Mouse (Mus musculus): ENCODE data around the gene Ssmem1. TPM values are rescaled to one million over a fixed set of nuclear protein-coding genes. Genes with fewer than 3 reads are reported as not detected.

Ssmem1 gene
- total RNA-seq, 2 experiments from 2014 or later, result 0.83 to 1.1 TPM

- DNase-seq (ENCODE audit: low spot score in 2 of 2), result no peak
Observed at GRCm38 (mm10) chr6:30552628-30553027, 43.0 kb downstream of the Ssmem1 start.

GRCm38 (mm10) chr6:30553381-30554010 lies 43.8 kb downstream of the Ssmem1 start:
- DNase-seq (ENCODE audit: low spot score in 2 of 2), result no peak

- no peak for DNase-seq (ENCODE audit: low spot score in 2 of 2)
Observed at GRCm38 (mm10) chr6:30554092-30554491, 44.4 kb downstream of the Ssmem1 start.

DNA sequence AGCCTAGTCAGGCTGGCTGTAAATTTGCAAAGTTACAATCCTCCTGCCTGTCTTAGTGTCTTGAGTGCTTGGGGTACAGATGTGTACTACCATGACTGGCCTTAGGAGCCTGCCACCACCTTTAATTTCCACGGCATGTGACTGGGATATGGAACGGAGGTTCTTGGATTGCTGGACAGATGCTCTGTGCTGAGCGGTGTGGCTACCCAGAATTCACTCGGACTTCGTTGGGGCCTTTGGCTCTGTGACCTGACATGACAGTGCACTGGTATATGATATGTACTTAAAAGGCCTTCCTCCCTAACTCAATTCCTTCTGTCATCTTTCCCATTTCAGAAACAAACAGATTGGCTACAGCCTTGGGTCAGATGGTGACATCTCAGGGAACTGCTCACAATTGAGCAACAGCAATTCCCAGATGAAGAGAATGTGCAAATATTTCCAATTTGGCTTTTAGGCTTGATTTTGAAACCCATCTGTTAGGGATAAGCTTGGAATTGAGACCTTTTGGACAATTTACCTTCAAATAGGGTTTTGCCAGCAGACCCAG lies 45.0 kb downstream of the Ssmem1 start:
- no peak for DNase-seq (ENCODE audit: low spot score in 2 of 2)

GRCm38 (mm10) chr6:30556080-30556479 lies 46.4 kb downstream of the Ssmem1 start:
- DNase-seq (ENCODE audit: low spot score in 2 of 2), result no peak

GRCm38 (mm10) chr6:30559726-30560125 lies 50.1 kb downstream of the Ssmem1 start:
- no peak for DNase-seq (ENCODE audit: low spot score in 2 of 2)

GRCm38 (mm10) chr6:30562132-30562531 lies 52.5 kb downstream of the Ssmem1 start:
- no peak for DNase-seq (ENCODE audit: low spot score in 2 of 2)

GRCm38 (mm10) chr6:30563575-30563974 lies 53.9 kb downstream of the Ssmem1 start:
- no peak for DNase-seq (ENCODE audit: low spot score in 2 of 2)

GRCm38 (mm10) chr6:30564051-30564450 lies 54.4 kb downstream of the Ssmem1 start:
- no peak for DNase-seq (ENCODE audit: low spot score in 2 of 2)

GRCm38 (mm10) chr6:30568069-30568468 lies 58.4 kb downstream of the Ssmem1 start, which contains the start of gene Cpa4:
Gene Cpa4, plus strand, starts transcription at chr6:30568369.
- no peak for DNase-seq (ENCODE audit: low spot score in 2 of 2)

- no peak for DNase-seq (ENCODE audit: low spot score in 2 of 2)
Observed at GRCm38 (mm10) chr6:30569331-30569730, 59.7 kb downstream of the Ssmem1 start.

Other genes starting within 250 kb of the Ssmem1 start
- gene Ube2h, start 205.3 kb upstream of the Ssmem1 start, total RNA-seq (2021), result 10 to 100 TPM; 94.0 to 96.5 TPM
- gene Zc3hc1, start 118.8 kb upstream of the Ssmem1 start, total RNA-seq (2021), result 10 to 100 TPM; 27.4 to 27.6 TPM
- gene Klhdc10, start 108.0 kb upstream of the Ssmem1 start, total RNA-seq (2021), result 100 to 1,000 TPM; 132 to 157 TPM
- gene Tmem209, start 66 bp upstream of the Ssmem1 start, total RNA-seq (2021), result 10 to 100 TPM; 16.2 to 19.4 TPM
- 1 to 10 TPM; 2.6 to 3.2 TPM for gene Cpa2, start 31.7 kb downstream of the Ssmem1 start, total RNA-seq (2021)
- gene Cpa4, start 58.5 kb downstream of the Ssmem1 start, total RNA-seq (2021), result not detected
- not detected for gene Cpa5, start 101.2 kb downstream of the Ssmem1 start, total RNA-seq (2021)
- gene Cpa1, start 129.4 kb downstream of the Ssmem1 start, total RNA-seq (2021), result not detected
- 1 to 10 TPM; 5.7 to 7.0 TPM for gene Cep41, start 183.9 kb downstream of the Ssmem1 start, total RNA-seq (2021)
- gene Mest, start 213.7 kb downstream of the Ssmem1 start, total RNA-seq (2021), result 10 to 100 TPM; 77.2 to 86.6 TPM